Mouse (Mus musculus) stomach, postnatal 0 days (tissue): ENCODE data around the gene Vps4b. TPM values are rescaled to one million over a fixed set of nuclear protein-coding genes. Genes with fewer than 3 reads are reported as not detected.

Experiments used
- ATAC-seq: fragments of 200-750 bp; cut with Nextera tagmentation; 2 replicates; pipeline ENCODE4 v1.8.0; 2017; ENCODE audit not compliant: low FRiP score, low TSS enrichment
- DNase-seq: peaks from one replicate; pipeline ENCODE4 v3.0.0-alpha.2; 2016; ENCODE audit warnings: low spot score
- H3K27ac ChIP-seq: fragments of 300-500 bp; sonication (generic); replicated peaks from 2 replicates; pipeline ENCODE4 v1.5.1; 2014; ENCODE audit warnings: mild to moderate bottlenecking, control low read depth
- H3K27me3 ChIP-seq: fragments of 300-500 bp; sonication (generic); 2 replicates; pipeline ENCODE4 v1.6.1; 2014; ENCODE audit warnings: low read length; ENCODE audit not compliant: control insufficient read depth, insufficient read depth
- H3K36me3 ChIP-seq: fragments of 300-500 bp; sonication (generic); 2 replicates; pipeline ENCODE4 v1.6.1; 2014; ENCODE audit warnings: low read length, mixed read lengths; ENCODE audit not compliant: control insufficient read depth, insufficient read depth
- H3K4me1 ChIP-seq: fragments of 300-500 bp; sonication (generic); replicated peaks from 2 replicates; pipeline ENCODE4 v1.6.1; 2014; ENCODE audit warnings: antibody characterized with exemption; ENCODE audit not compliant: control insufficient read depth, insufficient read depth
- H3K4me2 ChIP-seq: fragments of 300-500 bp; sonication (generic); replicated peaks from 2 replicates; pipeline ENCODE4 v1.6.1; 2014; ENCODE audit warnings: low read depth, mild to moderate bottlenecking, control low read depth, moderate library complexity
- H3K4me3 ChIP-seq: fragments of 300-500 bp; sonication (generic); 2 replicates; pipeline ENCODE4 v1.5.1; 2014; ENCODE audit warnings: low read depth, low read length, control low read depth
- H3K9ac ChIP-seq: fragments of 300-500 bp; sonication (generic); 2 replicates; pipeline ENCODE4 v1.6.1; 2014; ENCODE audit warnings: mild to moderate bottlenecking, low read length, control low read depth, mixed read lengths
- H3K9me3 ChIP-seq: fragments of 300-500 bp; sonication (generic); 2 replicates; pipeline ENCODE4 v1.6.1; 2016; ENCODE audit warnings: low read length; ENCODE audit not compliant: control insufficient read depth
- CTCF ChIP-seq: IDR thresholded peaks from 2 replicates; pipeline ENCODE4 v1.5.1; 2016; ENCODE audit warnings: antibody characterized with exemption, low read depth, mild to moderate bottlenecking, moderate library complexity
- EP300 ChIP-seq: optimal IDR thresholded peaks from 2 replicates; pipeline ENCODE3; 2016; ENCODE audit warnings: antibody characterized with exemption
- WGBS: fragments of 180-500 bp; shearing (Covaris S2); extraction: QIAGEN DNeasy Blood & Tissue Kit; methylation state at CpG from one replicate; pipeline ENCODE4 v1.1.7; 2014; 5-methylcytosine and 5-hydroxymethylcytosine counted together
- polyA plus RNA-seq: library from polyadenylated mRNA; unstranded; fragments of >200 nt; fragmentation: Nextera tagmentation; extraction: Ambion mirVana; gene quantifications from 2 replicates; pipeline ENCODE4 v1.2.1, GENCODE M21; 2015

The Vps4b gene
- polyA plus RNA-seq, result 67.6 and 70.9 TPM in 2 replicates

DNA sequence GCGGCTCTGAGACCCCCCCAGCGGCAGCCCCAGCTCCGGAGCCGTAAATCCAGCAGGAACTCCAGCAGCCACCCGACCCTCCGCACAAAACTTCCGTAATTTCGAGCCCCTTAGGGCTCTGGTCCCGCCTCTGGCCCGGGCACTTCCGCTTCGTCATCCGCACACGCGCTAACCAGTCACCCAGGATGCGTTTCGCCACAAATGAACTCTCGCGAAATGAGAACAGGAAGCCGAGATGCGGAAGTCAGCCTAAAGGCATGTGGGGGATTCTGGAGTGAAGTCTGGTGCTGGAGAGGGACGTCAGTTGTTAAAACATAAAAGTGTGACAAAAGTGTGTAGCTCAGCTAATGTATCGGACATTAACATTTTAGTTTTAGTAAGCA, at the start of gene Vps4b:
Gene Vps4b, minus strand, starts transcription at position 187 of the 383 bp plus-strand sequence.
- whole genome bisulfite sequencing, result under 1% methylated on average over 23 of the region's 23 CpGs
- peak within 1 kb of the TSS; percentile 53 for H3K4me2 ChIP-seq
- no peak for TF ChIP-seq CTCF
- peak; percentile 95 for TF ChIP-seq EP300
- H3K27ac ChIP-seq, result peak within 1 kb of the TSS; percentile 98
- 0 out of 2 replicates have a peak, but pooled peaks cover 2% of the 10 kb centered on the region for H3K4me1 ChIP-seq
- no peaks in the 10 kb centered on the region for H3K27me3 ChIP-seq
- H3K36me3 ChIP-seq, result no peaks in the 10 kb centered on the region
- peak; percentile 94 for DNase-seq
- H3K9ac ChIP-seq, result peak within 1 kb of the TSS; percentile 100
- H3K4me3 ChIP-seq, result peak within 1 kb of the TSS; percentile 98
- ATAC-seq, result peak; percentile 98
- no peaks in the 10 kb centered on the region for H3K9me3 ChIP-seq

DNA sequence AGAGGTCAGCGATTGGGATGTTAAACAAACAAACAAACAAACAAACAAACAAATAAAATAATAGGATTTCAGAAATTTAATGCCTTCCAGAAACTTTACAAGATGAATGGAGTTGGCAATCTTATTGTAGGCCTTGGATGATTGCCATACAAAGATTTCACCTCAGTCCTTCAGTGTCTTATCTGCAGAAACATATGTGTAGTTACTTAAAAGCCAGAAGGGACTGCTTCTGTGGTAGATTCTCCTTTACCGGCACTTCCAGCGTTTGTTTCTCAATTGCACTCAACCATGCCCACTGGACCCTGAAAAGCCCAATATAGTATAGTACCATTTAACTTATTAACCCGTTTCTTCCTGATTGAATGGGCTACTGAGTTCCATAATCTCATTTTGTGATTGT, 32.3 kb upstream of the Vps4b start:
- TF ChIP-seq CTCF (no peak), EP300 (no peak)
- no peak for ATAC-seq
- H3K27me3 ChIP-seq, result no peaks in the 10 kb centered on the region

DNA sequence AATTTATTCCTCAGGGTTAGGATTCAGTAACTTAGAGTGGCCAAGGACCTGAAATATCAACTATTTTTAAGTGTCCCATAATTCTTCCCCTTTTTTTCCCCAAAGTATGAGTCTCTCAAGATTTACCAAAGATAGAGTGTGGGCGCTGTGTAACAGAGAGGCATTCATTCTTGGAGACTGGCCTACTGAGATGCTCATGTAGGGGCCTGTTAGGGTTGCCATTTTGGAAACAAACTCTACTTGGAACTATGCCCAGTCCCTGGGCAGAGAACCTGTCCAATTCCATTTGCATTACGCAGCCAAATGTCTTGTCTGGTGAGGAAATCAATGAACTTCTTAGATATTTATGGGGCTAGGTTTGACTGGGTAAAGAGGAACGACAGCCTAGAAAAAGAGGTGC, 25.8 kb upstream of the Vps4b start:
- Histone ChIP-seq H3K9ac (no peak overlapping the region), H3K9me3 (no peaks in the 10 kb centered on the region), H3K27ac (no peak overlapping the region), H3K27me3 (no peaks in the 10 kb centered on the region), H3K4me2 (no peak overlapping the region), H3K4me1 (no peaks in the 10 kb centered on the region), H3K4me3 (no peak overlapping the region), H3K36me3 (no peaks in the 10 kb centered on the region)
- ATAC-seq (no peak), DNase-seq (no peak)
- TF ChIP-seq CTCF (no peak), EP300 (no peak)
- 57% methylated on average over 3 of the region's 3 CpGs for WGBS

More for the DNA sequence above, 32.3 kb upstream of the Vps4b start:
- Histone ChIP-seq H3K9ac (no peak overlapping the region), H3K27ac (no peak overlapping the region), H3K4me2 (no peak overlapping the region), H3K36me3 (no peaks in the 10 kb centered on the region), H3K4me3 (no peak overlapping the region), H3K4me1 (no peaks in the 10 kb centered on the region), H3K9me3 (no peaks in the 10 kb centered on the region)
- WGBS, result 66% methylated on average over 4 of the region's 4 CpGs
- DNase-seq, result no peak

DNA sequence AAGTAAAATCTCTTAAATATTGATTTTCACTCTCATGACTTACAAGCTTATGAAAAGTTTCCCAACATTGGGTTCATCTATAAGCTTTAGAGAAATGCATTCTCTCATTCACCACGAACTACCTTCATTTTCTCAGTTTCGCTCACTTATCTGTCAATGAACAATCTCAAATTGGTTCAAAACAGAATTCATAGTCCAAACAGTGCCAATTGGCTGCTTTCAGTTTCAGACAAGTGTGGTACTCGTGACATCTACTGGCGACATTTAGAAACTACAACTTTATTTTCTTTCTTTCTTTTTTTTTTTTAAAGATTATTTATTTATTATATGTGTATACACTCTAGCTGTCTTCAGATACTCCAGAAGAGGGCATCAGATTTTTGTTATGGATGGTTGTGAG, 21.8 kb upstream of the Vps4b start:
- ATAC-seq (no peak), DNase-seq (no peak)
- Histone ChIP-seq H3K27me3 (no peaks in the 10 kb centered on the region), H3K4me1 (no peaks in the 10 kb centered on the region), H3K36me3 (no peaks in the 10 kb centered on the region), H3K4me2 (no peak overlapping the region), H3K9me3 (no peaks in the 10 kb centered on the region), H3K9ac (no peak overlapping the region), H3K4me3 (no peak overlapping the region), H3K27ac (no peak overlapping the region)
- WGBS, result 13% methylated on average over 4 of the region's 4 CpGs
- TF ChIP-seq CTCF, result peak; percentile 81
- TF ChIP-seq EP300, result no peak

DNA sequence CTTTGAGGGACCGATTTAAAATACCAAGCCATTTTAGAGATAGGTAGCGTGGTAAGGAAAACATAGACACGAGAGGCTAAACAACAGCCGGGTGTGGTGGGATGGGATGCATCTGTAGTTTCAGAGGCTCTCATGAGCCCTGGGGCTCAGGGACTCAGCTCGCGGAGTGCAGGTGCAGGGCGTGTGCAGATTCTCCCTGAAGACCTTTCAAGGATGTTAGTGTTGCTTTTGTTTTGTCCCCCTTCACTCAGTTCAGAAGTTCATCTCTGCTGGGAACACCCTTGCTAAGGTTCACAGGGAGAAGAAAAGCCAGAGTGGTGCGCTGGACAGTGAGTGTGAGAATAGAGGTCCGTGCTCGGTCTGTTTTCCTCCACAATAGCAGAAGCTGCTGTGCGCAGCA, 20.2 kb upstream of the Vps4b start:
- H3K27ac ChIP-seq, result no peak overlapping the region
- no peak for ATAC-seq
- no peak overlapping the region for H3K4me2 ChIP-seq
- no peaks in the 10 kb centered on the region for H3K9me3 ChIP-seq
- H3K27me3 ChIP-seq, result no peaks in the 10 kb centered on the region
- no peak for DNase-seq
- H3K36me3 ChIP-seq, result no peaks in the 10 kb centered on the region
- WGBS, result 77% methylated on average over 11 of the region's 11 CpGs
- TF ChIP-seq EP300 (no peak), CTCF (no peak)
- H3K4me1 ChIP-seq, result no peaks in the 10 kb centered on the region
- H3K4me3 ChIP-seq, result no peak overlapping the region
- H3K9ac ChIP-seq, result no peak overlapping the region

DNA sequence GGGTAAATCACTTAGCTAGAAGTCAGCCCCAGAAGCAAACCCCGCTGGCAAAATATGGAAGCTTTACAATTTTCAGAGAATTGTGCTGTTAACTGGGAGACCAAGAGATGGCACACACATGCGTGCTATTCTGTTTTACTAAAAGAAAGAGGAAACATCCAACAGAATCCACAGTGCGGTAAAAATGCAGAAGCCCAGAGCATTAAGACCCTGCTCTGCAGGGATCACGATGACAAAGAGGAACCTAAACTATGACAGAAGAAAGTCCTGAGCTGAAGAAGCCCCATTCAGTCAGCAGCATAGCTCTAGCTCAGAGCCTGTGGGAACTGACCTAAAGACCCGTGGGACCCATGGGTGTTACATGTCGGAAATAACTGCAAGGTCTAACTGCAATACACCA, 18.7 kb upstream of the Vps4b start:
- H3K4me1 ChIP-seq, result no peaks in the 10 kb centered on the region
- ATAC-seq (no peak), DNase-seq (no peak)
- no peaks in the 10 kb centered on the region for H3K27me3 ChIP-seq
- WGBS, result 79% methylated on average over 6 of the region's 6 CpGs
- H3K9ac ChIP-seq, result no peak overlapping the region
- no peak overlapping the region for H3K4me2 ChIP-seq
- H3K36me3 ChIP-seq, result no peaks in the 10 kb centered on the region
- TF ChIP-seq CTCF (no peak), EP300 (no peak)
- H3K9me3 ChIP-seq, result no peaks in the 10 kb centered on the region
- no peak overlapping the region for H3K4me3 ChIP-seq
- H3K27ac ChIP-seq, result no peak overlapping the region
